Mouse (Mus musculus) midbrain, embryonic 15.5 days (tissue): ENCODE measurements around the gene Serpinb6a. TPM values are rescaled to one million over a fixed set of nuclear protein-coding genes. Genes with fewer than 3 reads are reported as not detected.

Source experiments
- ATAC-seq: fragments of 200-750 bp; cut with Nextera tagmentation; replicated peaks from 2 replicates; pipeline ENCODE4 v1.8.0; 2017; ENCODE audit warnings: moderate TSS enrichment
- H3K27ac ChIP-seq: fragments of 300-500 bp; sonication (generic); 2 replicates; pipeline ENCODE4 v1.5.1; 2015; ENCODE audit warnings: mild to moderate bottlenecking, inconsistent platforms
- H3K27me3 ChIP-seq: fragments of 300-500 bp; sonication (generic); replicated peaks from 2 replicates; pipeline ENCODE4 v1.6.1; 2015; ENCODE audit warnings: inconsistent platforms
- H3K36me3 ChIP-seq: fragments of 300-500 bp; sonication (generic); replicated peaks from 2 replicates; pipeline ENCODE4 v1.6.1; 2015; ENCODE audit warnings: inconsistent platforms
- H3K4me1 ChIP-seq: fragments of 300-500 bp; sonication (generic); 2 replicates; pipeline ENCODE4 v1.6.1; 2015; ENCODE audit warnings: inconsistent platforms
- H3K4me2 ChIP-seq: fragments of 300-500 bp; sonication (generic); 2 replicates; pipeline ENCODE4 v1.6.1; 2015; ENCODE audit warnings: inconsistent platforms, mild to moderate bottlenecking, moderate library complexity
- H3K4me3 ChIP-seq: fragments of 300-500 bp; sonication (generic); 2 replicates; pipeline ENCODE4 v1.5.1; 2015; ENCODE audit warnings: mild to moderate bottlenecking, inconsistent platforms
- H3K9ac ChIP-seq: fragments of 300-500 bp; sonication (generic); 2 replicates; pipeline ENCODE4 v1.6.1; 2015; ENCODE audit warnings: mild to moderate bottlenecking, inconsistent platforms
- H3K9me3 ChIP-seq: fragments of 300-500 bp; sonication (generic); 2 replicates; pipeline ENCODE4 v1.6.1; 2016; ENCODE audit warnings: inconsistent platforms
- WGBS: fragments of 180-500 bp; shearing (Covaris S2); methylation state at CpG from one replicate; pipeline ENCODE4 v1.1.7; 2015; ENCODE audit warnings: mixed read lengths; 5-methylcytosine and 5-hydroxymethylcytosine counted together
- polyA plus RNA-seq: library from polyadenylated mRNA; unstranded; fragments of >200 nt; fragmentation: Nextera tagmentation; extraction: Ambion mirVana; gene quantifications from 2 replicates; pipeline ENCODE4 v1.2.1, GENCODE M21; 2015

Gene Serpinb6a
- polyA plus RNA-seq, 1 experiment from 2014 or later: 33.9 TPM

DNA sequence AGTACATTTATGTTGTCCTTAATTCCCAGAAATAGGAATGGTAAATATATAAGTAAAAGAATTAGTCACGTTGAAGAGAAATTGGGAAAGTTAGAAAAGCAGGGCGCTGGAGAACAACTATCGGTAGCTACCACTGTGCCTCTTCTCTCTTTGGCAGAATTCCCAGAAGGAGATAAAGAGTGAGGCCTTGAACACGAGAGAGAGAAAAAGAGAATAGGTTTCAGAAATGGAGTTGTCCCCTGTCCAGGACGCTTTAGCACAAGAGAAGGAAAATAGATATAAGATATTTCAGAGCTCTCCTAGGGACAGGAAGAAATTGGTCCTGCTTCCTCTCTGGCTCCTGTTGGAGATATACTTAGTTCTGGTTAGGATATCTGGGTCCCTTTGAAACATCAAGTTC, 65.4 kb downstream of the Serpinb6a start:
- no peak overlapping the region for H3K27ac ChIP-seq
- H3K36me3 ChIP-seq: no peaks in the 10 kb centered on the region
- H3K4me1 ChIP-seq: peaks cover 8% of the 10 kb centered on the region; the same call in 1 of the 2 replicates

DNA sequence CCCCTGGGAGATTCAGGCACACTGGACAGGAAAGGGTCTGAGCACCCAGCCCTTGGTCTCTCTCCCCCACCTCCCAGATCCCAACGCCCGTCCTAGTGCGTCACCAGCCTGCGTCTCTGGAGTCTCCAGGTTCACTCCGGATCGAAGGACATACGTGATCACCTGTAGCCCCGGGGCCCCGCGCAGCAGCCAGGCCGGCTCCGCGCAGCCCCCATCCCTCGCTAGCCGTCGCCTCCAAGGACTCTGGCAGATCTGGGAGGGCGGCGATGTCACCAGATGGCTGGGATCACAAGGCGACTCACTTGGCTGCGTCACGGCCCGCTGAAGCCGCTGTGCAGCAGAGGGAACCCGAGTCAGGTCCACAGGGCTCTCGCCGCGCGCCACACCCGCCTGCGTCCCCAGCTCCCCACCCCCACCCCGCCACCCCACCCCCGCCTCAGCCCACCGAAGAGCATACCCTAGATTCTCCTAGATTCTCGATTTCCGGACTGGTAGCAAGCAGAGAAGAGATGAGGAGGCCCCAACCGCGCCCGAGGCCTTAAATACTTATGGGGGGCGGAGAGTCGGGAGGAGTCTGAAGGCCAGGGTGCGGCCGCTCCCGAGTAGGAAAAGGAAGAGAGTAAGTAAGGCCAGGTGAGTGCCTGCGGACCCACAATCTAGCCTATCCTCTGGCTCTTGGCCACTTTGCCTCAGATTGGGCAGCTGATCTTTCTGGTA, 67.0 kb downstream of the Serpinb6a start:
- H3K9ac ChIP-seq: peak overlapping the region; percentile 68
- WGBS: under 1% methylated on average over 44 of the region's 44 CpGs
- peaks cover 8% of the 10 kb centered on the region; the same call in 1 of the 2 replicates for H3K4me1 ChIP-seq
- H3K27me3 ChIP-seq: no peaks in the 10 kb centered on the region
- peak overlapping the region; percentile 60 for H3K4me3 ChIP-seq
- H3K36me3 ChIP-seq: no peaks in the 10 kb centered on the region
- no peaks in the 10 kb centered on the region for H3K9me3 ChIP-seq
- peak; percentile 90 for ATAC-seq
- peak overlapping the region; percentile 91 for H3K4me2 ChIP-seq
- H3K27ac ChIP-seq: no peak overlapping the region

More for the DNA sequence above, 65.4 kb downstream of the Serpinb6a start:
- H3K27me3 ChIP-seq: no peaks in the 10 kb centered on the region
- no peak overlapping the region for H3K9ac ChIP-seq
- ATAC-seq: no peak
- H3K4me3 ChIP-seq: no peak overlapping the region
- no peaks in the 10 kb centered on the region for H3K9me3 ChIP-seq
- WGBS: 68% methylated on average over 5 of the region's 5 CpGs
- no peak overlapping the region for H3K4me2 ChIP-seq

DNA sequence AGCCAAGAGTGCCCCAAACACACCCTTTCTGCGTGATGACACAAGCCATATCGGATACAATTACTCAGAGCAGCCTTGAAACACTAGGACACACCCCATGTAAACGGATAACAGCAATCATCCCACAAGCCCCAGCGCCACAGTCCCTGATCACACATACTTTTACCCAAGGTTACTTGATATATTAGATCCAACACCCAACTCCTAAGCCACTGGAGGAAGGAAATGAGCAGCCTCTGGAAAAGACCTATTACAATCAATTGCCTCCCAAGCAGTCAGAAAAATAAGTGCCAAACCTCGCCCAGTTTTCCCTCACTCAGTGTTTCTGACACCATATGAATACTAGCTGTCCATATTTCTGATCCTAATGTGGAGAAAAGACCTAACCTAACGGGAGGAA, 67.9 kb downstream of the Serpinb6a start:
- H3K9me3 ChIP-seq: no peaks in the 10 kb centered on the region
- peak overlapping the region; percentile 91; the same call in 1 of the 2 replicates for H3K4me2 ChIP-seq
- no peaks in the 10 kb centered on the region for H3K27me3 ChIP-seq
- H3K27ac ChIP-seq: no peak overlapping the region
- peak overlapping the region; percentile 60; the same call in 1 of the 2 replicates for H3K4me3 ChIP-seq
- no peak overlapping the region for H3K9ac ChIP-seq
- WGBS: 80% methylated on average over 6 of the region's 6 CpGs
- ATAC-seq: no peak
- H3K4me1 ChIP-seq: peaks cover 8% of the 10 kb centered on the region; the same call in 1 of the 2 replicates
- no peaks in the 10 kb centered on the region for H3K36me3 ChIP-seq

DNA sequence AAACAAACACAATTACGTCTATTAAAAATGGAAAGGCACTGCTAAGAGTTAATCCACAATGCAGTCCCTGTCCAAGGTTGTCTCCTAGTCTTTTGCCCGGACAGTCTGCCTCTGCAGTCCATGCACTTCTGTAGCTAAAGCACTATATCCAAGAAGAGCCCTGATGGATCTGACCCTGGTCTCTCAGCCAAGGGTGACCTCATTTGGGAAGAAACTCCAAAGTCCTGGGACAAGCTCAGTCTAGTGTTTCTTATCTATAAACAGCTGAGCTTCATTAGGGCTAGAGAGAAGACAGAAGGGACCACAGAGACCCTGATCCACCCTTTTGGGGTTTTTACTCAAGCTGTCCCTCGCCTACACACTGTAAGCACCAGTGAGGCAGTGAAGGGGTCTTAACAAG, 71.7 kb downstream of the Serpinb6a start:
- Histone ChIP-seq H3K36me3 (no peaks in the 10 kb centered on the region), H3K27me3 (no peaks in the 10 kb centered on the region), H3K9me3 (no peaks in the 10 kb centered on the region), H3K4me1 (peaks cover 7% of the 10 kb centered on the region; the same call in 1 of the 2 replicates), H3K4me2 (no peak overlapping the region), H3K27ac (no peak overlapping the region), H3K9ac (no peak overlapping the region), H3K4me3 (no peak overlapping the region)
- ATAC-seq: no peak
- WGBS: 86% methylated on average over 3 of the region's 3 CpGs

DNA sequence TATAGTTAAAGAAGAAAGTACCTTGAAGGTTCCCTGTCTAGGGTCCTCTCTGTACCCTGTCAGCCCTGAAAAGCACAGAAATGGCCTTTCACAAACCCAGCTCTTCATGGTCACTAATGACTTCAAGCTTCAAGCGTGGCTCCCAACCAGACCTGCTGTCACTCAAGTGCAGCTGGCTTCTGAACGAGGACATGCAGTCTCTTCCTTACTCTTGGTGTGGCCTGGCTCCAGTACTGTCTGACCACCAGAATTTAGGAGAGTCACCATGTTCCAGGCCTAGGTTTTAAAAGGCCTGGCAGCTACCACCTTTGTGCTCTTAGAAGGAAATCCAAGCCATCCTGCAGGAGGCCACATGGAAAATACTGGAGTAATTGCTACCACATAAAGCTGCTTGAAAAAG, 72.3 kb downstream of the Serpinb6a start:
- H3K4me3 ChIP-seq: no peak overlapping the region
- 0 out of 2 replicates have a peak, but pooled peaks cover 4% of the 10 kb centered on the region for H3K4me1 ChIP-seq
- ATAC-seq: no peak
- H3K9ac ChIP-seq: no peak overlapping the region
- H3K27ac ChIP-seq: no peak overlapping the region
- no peaks in the 10 kb centered on the region for H3K36me3 ChIP-seq
- H3K4me2 ChIP-seq: no peak overlapping the region
- H3K9me3 ChIP-seq: no peaks in the 10 kb centered on the region
- WGBS: 80% methylated on average over 2 of the region's 2 CpGs
- H3K27me3 ChIP-seq: no peaks in the 10 kb centered on the region

DNA sequence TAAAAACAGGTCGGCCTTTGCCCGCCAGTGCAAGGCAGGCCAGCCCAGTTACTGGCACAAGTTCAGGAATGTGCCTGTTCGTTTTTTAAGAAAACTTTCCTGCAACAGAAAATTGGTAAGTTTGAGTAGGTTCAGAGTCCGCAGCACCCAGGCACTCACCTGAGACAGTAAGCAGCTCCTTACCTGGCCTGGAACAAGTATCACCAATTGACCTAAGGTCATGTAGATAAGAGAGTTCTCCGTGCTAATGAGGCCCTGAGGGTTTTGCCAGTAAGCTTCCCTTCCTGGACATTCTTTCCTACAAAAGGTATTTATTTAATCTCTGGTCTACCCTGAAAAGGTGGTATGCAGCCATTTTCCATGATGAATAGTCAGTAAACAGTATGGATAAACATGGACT, 80.9 kb downstream of the Serpinb6a start:
- H3K4me3 ChIP-seq: no peak overlapping the region
- no peak for ATAC-seq
- H3K27ac ChIP-seq: no peak overlapping the region
- no peaks in the 10 kb centered on the region for H3K27me3 ChIP-seq
- no peaks in the 10 kb centered on the region for H3K4me1 ChIP-seq
- 98% methylated on average over 5 of the region's 5 CpGs for WGBS
- H3K9me3 ChIP-seq: no peaks in the 10 kb centered on the region
- peaks cover 4% of the 10 kb centered on the region for H3K36me3 ChIP-seq
- no peak overlapping the region for H3K9ac ChIP-seq
- H3K4me2 ChIP-seq: no peak overlapping the region

DNA sequence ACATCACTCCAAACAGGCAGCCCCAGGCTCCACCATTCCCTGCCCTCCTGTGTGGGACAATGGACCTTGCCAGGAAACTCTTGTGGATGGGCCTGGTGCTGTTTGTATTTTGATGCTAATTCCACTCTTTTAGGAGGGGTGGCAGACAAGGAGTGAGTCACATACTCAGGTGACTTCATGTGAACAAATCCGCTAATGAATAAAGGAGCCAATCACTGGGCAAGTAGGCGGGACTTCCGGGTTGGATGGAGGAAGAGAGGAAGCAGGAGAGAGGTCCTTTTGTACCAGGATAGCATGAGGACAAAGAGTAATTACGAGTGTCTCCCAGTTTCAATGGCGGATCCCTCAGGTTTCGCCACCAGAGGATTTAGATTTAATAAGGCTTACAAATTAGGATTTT, 81.6 kb downstream of the Serpinb6a start:
- no peak overlapping the region for H3K9ac ChIP-seq
- WGBS: 84% methylated on average over 6 of the region's 6 CpGs
- no peak overlapping the region for H3K4me2 ChIP-seq
- no peaks in the 10 kb centered on the region for H3K27me3 ChIP-seq
- H3K27ac ChIP-seq: no peak overlapping the region
- no peaks in the 10 kb centered on the region for H3K9me3 ChIP-seq
- ATAC-seq: no peak
- H3K4me1 ChIP-seq: no peaks in the 10 kb centered on the region
- no peak overlapping the region for H3K4me3 ChIP-seq
- peaks cover 4% of the 10 kb centered on the region for H3K36me3 ChIP-seq

DNA sequence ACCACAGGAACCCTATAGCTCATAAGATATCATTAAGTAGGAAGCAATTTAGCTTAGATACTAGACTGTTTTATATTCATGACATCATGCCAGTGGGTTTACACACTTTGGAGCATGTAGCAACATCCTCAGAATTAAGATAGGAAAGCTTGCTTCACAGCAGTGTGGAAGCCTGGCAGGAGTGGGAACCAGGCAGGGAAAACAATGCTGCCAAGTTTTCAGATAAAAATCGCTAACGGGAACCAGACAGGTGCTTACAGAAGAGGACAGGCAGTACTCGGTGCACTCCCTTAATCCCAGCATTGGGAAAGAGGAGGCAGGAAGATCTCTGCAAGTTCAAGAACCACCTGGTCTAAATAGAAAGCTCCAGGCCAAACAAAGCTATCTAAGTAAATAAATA, 95.8 kb downstream of the Serpinb6a start:
- Histone ChIP-seq H3K27ac (no peak overlapping the region), H3K4me1 (no peaks in the 10 kb centered on the region), H3K9me3 (no peaks in the 10 kb centered on the region), H3K36me3 (no peaks in the 10 kb centered on the region), H3K4me2 (no peak overlapping the region), H3K4me3 (no peak overlapping the region), H3K27me3 (no peaks in the 10 kb centered on the region), H3K9ac (no peak overlapping the region)
- ATAC-seq: no peak
- 76% methylated on average over 3 of the region's 3 CpGs for WGBS

DNA sequence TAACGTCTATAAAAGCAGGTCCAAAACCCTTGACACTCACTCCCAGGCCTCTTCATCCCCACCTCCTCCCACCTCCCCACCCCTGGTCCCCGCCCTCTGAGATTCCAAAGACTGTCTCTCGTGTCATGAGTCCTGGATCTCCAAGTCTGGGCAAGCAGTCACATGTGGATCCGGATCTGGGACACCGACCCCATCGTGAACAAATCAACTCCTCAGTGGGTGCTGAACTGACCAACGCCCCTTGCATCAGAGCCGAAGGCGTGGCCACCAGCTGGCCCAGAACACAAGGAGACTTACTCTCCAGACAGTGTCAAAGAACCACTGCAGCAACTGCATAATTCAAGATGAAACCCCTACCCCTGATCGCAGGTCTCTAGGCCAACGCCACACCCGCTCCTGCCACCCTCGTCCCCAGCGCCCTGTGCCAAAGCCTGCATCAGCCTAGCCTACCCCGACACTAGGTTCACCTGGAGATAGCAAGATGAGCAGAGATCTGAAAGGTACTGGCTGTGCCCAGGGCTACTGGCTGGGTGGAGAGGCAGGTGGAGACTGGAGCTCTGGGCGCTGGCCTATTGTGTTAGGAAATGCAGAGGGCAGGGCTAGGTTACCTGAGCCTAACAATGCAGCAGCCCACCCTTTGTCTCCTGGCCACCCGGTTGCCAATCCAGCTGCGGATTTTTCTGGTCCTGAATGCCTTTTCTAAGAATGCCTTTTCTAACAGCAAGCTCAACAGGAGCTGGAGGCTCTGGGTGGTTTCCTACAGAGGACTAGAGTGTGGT, 97.2 kb downstream of the Serpinb6a start, which contains the start of gene Serpinb6c:
Serpinb6c (minus strand) TSS at position 533 of the 779 bp plus-strand sequence.
- no peak within 1 kb of the TSS for H3K4me3 ChIP-seq
- ATAC-seq: no peak
- H3K27me3 ChIP-seq: no peaks in the 10 kb centered on the region
- no peaks in the 10 kb centered on the region for H3K36me3 ChIP-seq
- no peak within 1 kb of the TSS for H3K9ac ChIP-seq
- H3K4me1 ChIP-seq: no peaks in the 10 kb centered on the region
- 75% methylated on average over 18 of the region's 18 CpGs for WGBS
- no peak within 1 kb of the TSS for H3K4me2 ChIP-seq
- H3K27ac ChIP-seq: no peak within 1 kb of the TSS
- no peaks in the 10 kb centered on the region for H3K9me3 ChIP-seq

DNA sequence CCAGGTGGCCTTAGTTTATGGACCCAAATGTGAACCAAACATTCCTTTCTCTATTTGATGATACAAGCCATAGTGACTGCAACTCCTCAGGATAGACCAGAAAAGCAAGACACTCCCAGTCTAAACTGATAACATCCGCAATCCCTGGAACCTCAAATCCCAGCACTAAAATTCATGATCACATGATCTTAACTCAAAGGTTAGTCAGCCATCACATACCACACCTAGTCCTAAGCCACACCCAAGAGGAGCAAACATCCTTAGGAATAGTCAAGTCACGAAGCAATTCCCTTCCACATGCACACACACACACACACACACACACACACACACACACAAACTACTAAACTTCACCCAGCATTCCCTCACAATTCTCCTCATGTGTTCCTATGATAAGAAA, 99.3 kb downstream of the Serpinb6a start:
- H3K27me3 ChIP-seq: no peaks in the 10 kb centered on the region
- H3K9ac ChIP-seq: no peak overlapping the region
- WGBS: 85% methylated on average over 2 of the region's 2 CpGs
- H3K4me3 ChIP-seq: no peak overlapping the region
- no peaks in the 10 kb centered on the region for H3K4me1 ChIP-seq
- H3K9me3 ChIP-seq: no peaks in the 10 kb centered on the region
- H3K27ac ChIP-seq: no peak overlapping the region
- no peak overlapping the region for H3K4me2 ChIP-seq
- no peak for ATAC-seq
- H3K36me3 ChIP-seq: no peaks in the 10 kb centered on the region

DNA sequence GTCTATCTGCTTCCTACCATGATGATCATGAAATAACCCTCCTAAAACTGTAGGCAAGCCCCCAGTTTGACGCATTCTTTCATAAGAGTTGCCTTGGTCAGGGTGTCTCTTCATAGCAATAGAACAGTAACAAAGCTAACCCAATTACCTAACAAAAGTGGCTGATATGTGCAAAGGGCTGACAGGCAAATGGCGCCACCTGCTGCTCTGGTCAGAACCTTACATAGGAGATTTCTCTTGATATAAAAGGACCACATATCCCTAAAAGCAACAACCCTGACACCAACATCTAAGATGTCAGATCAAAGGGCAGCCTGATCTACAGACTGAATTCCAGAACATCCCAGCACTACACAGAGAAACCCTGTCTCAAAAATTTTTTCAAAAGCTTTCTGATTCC, 108.4 kb downstream of the Serpinb6a start:
- H3K9me3 ChIP-seq: no peaks in the 10 kb centered on the region
- no peaks in the 10 kb centered on the region for H3K36me3 ChIP-seq
- no peak overlapping the region for H3K4me2 ChIP-seq
- no peak overlapping the region for H3K27ac ChIP-seq
- no peak overlapping the region for H3K4me3 ChIP-seq
- ATAC-seq: peak; percentile 69; the same call in 1 of the 2 replicates
- no peaks in the 10 kb centered on the region for H3K27me3 ChIP-seq
- 42% methylated on average over 2 of the region's 2 CpGs for WGBS
- no peaks in the 10 kb centered on the region for H3K4me1 ChIP-seq
- no peak overlapping the region for H3K9ac ChIP-seq
